Mouse (Mus musculus) midbrain, embryonic 12.5 days (tissue): ENCODE measurements around the gene Hoxa3. TPM values are rescaled to one million over a fixed set of nuclear protein-coding genes. Genes with fewer than 3 reads are reported as not detected.

Source experiments
- ATAC-seq: fragments of 200-750 bp; cut with Nextera tagmentation; 2 replicates; pipeline ENCODE4 v1.8.0; 2017; ENCODE audit warnings: low read depth, moderate TSS enrichment, moderate library complexity; ENCODE audit not compliant: low FRiP score
- H3K27ac ChIP-seq: fragments of 300-500 bp; sonication (generic); replicated peaks from 2 replicates; pipeline ENCODE4 v1.5.1; 2016; ENCODE audit warnings: mild to moderate bottlenecking
- H3K27me3 ChIP-seq: fragments of 300-500 bp; sonication (generic); 2 replicates; pipeline ENCODE4 v1.6.1; 2016; ENCODE audit warnings: mild to moderate bottlenecking
- H3K36me3 ChIP-seq: fragments of 300-500 bp; sonication (generic); 2 replicates; pipeline ENCODE4 v1.6.1; 2016
- H3K4me1 ChIP-seq: fragments of 300-500 bp; sonication (generic); 2 replicates; pipeline ENCODE4 v1.6.1; 2016
- H3K4me2 ChIP-seq: fragments of 300-500 bp; sonication (generic); replicated peaks from 2 replicates; pipeline ENCODE4 v1.6.1; 2016; ENCODE audit warnings: mild to moderate bottlenecking, moderate library complexity
- H3K4me3 ChIP-seq: fragments of 300-500 bp; sonication (generic); 2 replicates; pipeline ENCODE4 v1.5.1; 2016; ENCODE audit warnings: mild to moderate bottlenecking
- H3K9ac ChIP-seq: fragments of 300-500 bp; sonication (generic); replicated peaks from 2 replicates; pipeline ENCODE4 v1.6.1; 2016; ENCODE audit warnings: mild to moderate bottlenecking, moderate library complexity
- H3K9me3 ChIP-seq: fragments of 300-500 bp; sonication (generic); 2 replicates; pipeline ENCODE4 v1.6.1; 2016; ENCODE audit warnings: mild to moderate bottlenecking
- WGBS: fragments of 180-500 bp; shearing (Covaris S2); methylation state at CpG from one replicate; pipeline ENCODE4 v1.1.7; 2016; 5-methylcytosine and 5-hydroxymethylcytosine counted together
- polyA plus RNA-seq: library from polyadenylated mRNA; unstranded; fragments of >200 nt; fragmentation: Nextera tagmentation; extraction: Ambion mirVana; gene quantifications from 2 replicates; pipeline ENCODE4 v1.2.1, GENCODE M21; 2016

The Hoxa3 gene
- polyA plus RNA-seq, 1 experiment from 2014 or later = not detected

- Histone ChIP-seq H3K36me3 (no peaks in the 10 kb centered on the region), H3K4me3 (peak overlapping the region; percentile 28), H3K4me2 (peak overlapping the region; percentile 32), H3K9me3 (no peaks in the 10 kb centered on the region), H3K27me3 (peaks cover 99% of the 10 kb centered on the region), H3K4me1 (peaks cover 10% of the 10 kb centered on the region; the same call in 1 of the 2 replicates), H3K27ac (no peak overlapping the region), H3K9ac (no peak overlapping the region)
- no peak for ATAC-seq
- under 1% methylated on average over 39 of the region's 46 CpGs for WGBS
Observed at GRCm38 (mm10) chr6:52203371-52204049, 9.6 kb downstream of the Hoxa3 start.

GRCm38 (mm10) chr6:52203121-52203370, 10.1 kb downstream of the Hoxa3 start:
- under 1% methylated on average over 10 of the region's 10 CpGs for WGBS
- H3K27ac ChIP-seq = no peak overlapping the region
- peaks cover 10% of the 10 kb centered on the region; the same call in 1 of the 2 replicates for H3K4me1 ChIP-seq
- peaks cover 99% of the 10 kb centered on the region for H3K27me3 ChIP-seq
- H3K4me2 ChIP-seq = no peak overlapping the region
- no peaks in the 10 kb centered on the region for H3K9me3 ChIP-seq
- no peak for ATAC-seq
- H3K9ac ChIP-seq = no peak overlapping the region
- H3K36me3 ChIP-seq = no peaks in the 10 kb centered on the region
- no peak overlapping the region for H3K4me3 ChIP-seq

- ATAC-seq = no peak
- Histone ChIP-seq H3K4me1 (peaks cover 10% of the 10 kb centered on the region; the same call in 1 of the 2 replicates), H3K4me3 (no peak overlapping the region), H3K4me2 (no peak overlapping the region), H3K9ac (no peak overlapping the region), H3K27me3 (peaks cover 99% of the 10 kb centered on the region), H3K9me3 (no peaks in the 10 kb centered on the region), H3K27ac (no peak overlapping the region), H3K36me3 (no peaks in the 10 kb centered on the region)
- 2% methylated on average over 22 of the region's 22 CpGs for WGBS
Observed at GRCm38 (mm10) chr6:52202362-52203120, 10.6 kb downstream of the Hoxa3 start.

GRCm38 (mm10) chr6:52201269-52201668, 11.9 kb downstream of the Hoxa3 start:
- ATAC-seq = no peak
- Histone ChIP-seq H3K36me3 (no peaks in the 10 kb centered on the region), H3K4me3 (no peak overlapping the region), H3K27me3 (peaks cover 99% of the 10 kb centered on the region), H3K4me2 (no peak overlapping the region), H3K27ac (no peak overlapping the region), H3K4me1 (peaks cover 10% of the 10 kb centered on the region; the same call in 1 of the 2 replicates), H3K9ac (no peak overlapping the region), H3K9me3 (no peaks in the 10 kb centered on the region)
- WGBS = 6% methylated on average over 1 of the region's 1 CpGs

- peaks cover 99% of the 10 kb centered on the region for H3K27me3 ChIP-seq
- 6% methylated on average over 10 of the region's 10 CpGs for WGBS
- no peak overlapping the region for H3K4me3 ChIP-seq
- no peaks in the 10 kb centered on the region for H3K36me3 ChIP-seq
- no peak overlapping the region for H3K4me2 ChIP-seq
- no peaks in the 10 kb centered on the region for H3K9me3 ChIP-seq
- no peak for ATAC-seq
- H3K9ac ChIP-seq = no peak overlapping the region
- H3K4me1 ChIP-seq = peaks cover 10% of the 10 kb centered on the region; the same call in 1 of the 2 replicates
- no peak overlapping the region for H3K27ac ChIP-seq
Observed at GRCm38 (mm10) chr6:52200751-52201250, 12.3 kb downstream of the Hoxa3 start.

- Histone ChIP-seq H3K36me3 (no peaks in the 10 kb centered on the region), H3K27ac (no peak overlapping the region), H3K9me3 (no peaks in the 10 kb centered on the region), H3K9ac (no peak overlapping the region), H3K27me3 (peaks cover 98% of the 10 kb centered on the region), H3K4me1 (peaks cover 10% of the 10 kb centered on the region; the same call in 1 of the 2 replicates), H3K4me3 (no peak overlapping the region), H3K4me2 (no peak overlapping the region)
- WGBS = 1% methylated on average over 30 of the region's 30 CpGs
- ATAC-seq = no peak
Observed at GRCm38 (mm10) chr6:52200073-52200750, 12.9 kb downstream of the Hoxa3 start.

- H3K4me1 ChIP-seq = peaks cover under 1% of the 10 kb centered on the region
- no peak for ATAC-seq
- no peak overlapping the region for H3K4me2 ChIP-seq
- H3K4me3 ChIP-seq = no peak overlapping the region
- under 1% methylated on average over 10 of the region's 10 CpGs for WGBS
- H3K9ac ChIP-seq = no peak overlapping the region
- H3K36me3 ChIP-seq = no peaks in the 10 kb centered on the region
- peaks cover 96% of the 10 kb centered on the region for H3K27me3 ChIP-seq
- H3K9me3 ChIP-seq = no peaks in the 10 kb centered on the region
- no peak overlapping the region for H3K27ac ChIP-seq
Observed at GRCm38 (mm10) chr6:52197271-52197670, 15.9 kb downstream of the Hoxa3 start.

- Histone ChIP-seq H3K9me3 (no peaks in the 10 kb centered on the region), H3K36me3 (no peaks in the 10 kb centered on the region), H3K27ac (no peak overlapping the region), H3K9ac (no peak overlapping the region), H3K27me3 (peaks cover 97% of the 10 kb centered on the region), H3K4me2 (no peak overlapping the region), H3K4me3 (no peak overlapping the region), H3K4me1 (peaks cover 5% of the 10 kb centered on the region)
- WGBS = 4% methylated on average over 9 of the region's 9 CpGs
- ATAC-seq = no peak
Observed at GRCm38 (mm10) chr6:52196811-52197210, 16.3 kb downstream of the Hoxa3 start.

GRCm38 (mm10) chr6:52194690-52195089, 18.4 kb downstream of the Hoxa3 start:
- Histone ChIP-seq H3K36me3 (no peaks in the 10 kb centered on the region), H3K27me3 (peaks cover 97% of the 10 kb centered on the region), H3K4me1 (peaks cover 15% of the 10 kb centered on the region), H3K9ac (no peak overlapping the region), H3K9me3 (no peaks in the 10 kb centered on the region), H3K4me3 (no peak overlapping the region), H3K4me2 (no peak overlapping the region), H3K27ac (no peak overlapping the region)
- ATAC-seq = no peak
- WGBS = 4% methylated on average over 10 of the region's 10 CpGs

- peaks cover 15% of the 10 kb centered on the region for H3K4me1 ChIP-seq
- peak; percentile 58; the same call in 1 of the 2 replicates for ATAC-seq
- 2% methylated on average over 43 of the region's 55 CpGs for WGBS
- H3K4me3 ChIP-seq = peak overlapping the region; percentile 42
- H3K36me3 ChIP-seq = no peaks in the 10 kb centered on the region
- no peak overlapping the region for H3K27ac ChIP-seq
- H3K27me3 ChIP-seq = peaks cover 97% of the 10 kb centered on the region
- H3K4me2 ChIP-seq = peak overlapping the region; percentile 54
- H3K9me3 ChIP-seq = no peaks in the 10 kb centered on the region
- H3K9ac ChIP-seq = no peak overlapping the region
Observed at GRCm38 (mm10) chr6:52191860-52192550, 21.1 kb downstream of the Hoxa3 start.

- H3K4me2 ChIP-seq = peak within 1 kb of the TSS; percentile 54
- peaks cover 15% of the 10 kb centered on the region for H3K4me1 ChIP-seq
- H3K36me3 ChIP-seq = no peaks in the 10 kb centered on the region
- no peak for ATAC-seq
- H3K9me3 ChIP-seq = no peaks in the 10 kb centered on the region
- no peak within 1 kb of the TSS for H3K27ac ChIP-seq
- peak within 1 kb of the TSS; percentile 42 for H3K4me3 ChIP-seq
- no peak within 1 kb of the TSS for H3K9ac ChIP-seq
- peaks cover 97% of the 10 kb centered on the region for H3K27me3 ChIP-seq
- WGBS = 2% methylated on average over 48 of the region's 102 CpGs
Observed at GRCm38 (mm10) chr6:52190906-52191810, 22.0 kb downstream of the Hoxa3 start, which contains the start of gene Hoxa4. Gene Hoxa4, minus strand, starts transcription at chr6:52191753.
